Mouse (Mus musculus): ENCODE data around the gene Gm37240.

DNA sequence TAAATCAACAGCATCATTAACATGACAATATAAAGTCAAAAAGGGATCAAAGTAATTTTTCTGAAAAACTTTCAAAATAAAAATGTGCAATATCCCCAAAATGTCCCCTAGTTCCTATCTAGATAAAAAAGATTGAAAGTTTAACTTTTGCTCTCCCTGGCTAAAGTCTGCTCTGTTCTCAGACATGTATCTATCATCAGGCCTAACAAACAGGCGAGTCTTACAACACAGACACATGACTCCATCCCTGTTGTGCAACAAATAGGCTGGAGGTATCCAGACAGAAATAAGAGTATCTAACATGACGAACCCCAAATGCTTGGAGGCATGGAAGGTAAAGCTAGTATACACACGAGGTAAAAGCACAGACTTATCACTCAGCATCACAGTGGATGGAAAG lies 68.0 kb downstream of the Gm37240 start:
- TF ChIP-seq CTCF (IDR thresholded peaks at IDR 0.05; ENCODE audit: insufficient read depth, low read depth, low read length) (no peak), POLR2A (IDR thresholded peaks at IDR 0.05; ENCODE audit: insufficient read depth, low read depth, low read length) (no peak)

Data from olfactory bulb, adult 2 months (tissue).